Mouse (Mus musculus): ENCODE measurements around the gene Pde7b. TPM values are rescaled to one million over a fixed set of nuclear protein-coding genes. Genes with fewer than 3 reads are reported as not detected.

Pde7b gene
- total and polyA plus RNA-seq, 3 experiments: not detected

- Histone ChIP-seq H3K36me3 (replicated peaks in 1 of 2; ENCODE audit: control insufficient read depth in 1 of 2, insufficient read depth in 1 of 2, low read length in 1 of 2) (no peaks in the 10 kb centered on the region), H3K9ac (ENCODE audit: insufficient read depth, low read depth) (no peak overlapping the region), H3K4me3 (replicated peaks in 1 of 3; ENCODE audit: low read depth in 2 of 3, low read length in 2 of 3, poor library complexity in 1 of 3) (no peak overlapping the region), H3K79me2 (replicated peaks; ENCODE audit: control insufficient read depth, extremely low read depth, insufficient read depth, poor library complexity, severe bottlenecking) (no peaks in the 10 kb centered on the region), H3K4me1 (ENCODE audit: control insufficient read depth in 1 of 2, insufficient read depth in 2 of 2) (no peaks in the 10 kb centered on the region), H3K4me2 (ENCODE audit: insufficient read depth, low read depth, poor library complexity, severe bottlenecking) (no peak overlapping the region), H3K9me3 (replicated peaks; ENCODE audit: low read length) (no peaks in the 10 kb centered on the region), H3K27ac (ENCODE audit: insufficient read depth, low read depth) (no peak overlapping the region), H3K27me3 (replicated peaks) (no peaks in the 10 kb centered on the region)
- DNase-seq (ENCODE audit: extremely low read depth): no peak
- in situ Hi-C loops (cut with MboI; ENCODE audit: low pct_ligation_motif_present, low pct_unique_long_range_greater_than_20kb, low sequenced_read_pairs): loop anchor here (25.0 kb wide), 1 partner anchor 237 kb away; no protein-coding TSS in a partner anchor
- dilution Hi-C loops (cut with MboI; ENCODE audit: extremely low pct_ligation_motif_present, extremely low pct_unique_long_range_greater_than_20kb, low sequenced_read_pairs): no loop called here
- TF ChIP-seq ZC3H11A (IDR thresholded peaks at IDR 0.05; ENCODE audit: low read depth, low read length) (no peak), JUND (conservative IDR thresholded peaks at IDR 0.05; ENCODE audit: low read depth, low read length) (no peak), E2F4 (IDR thresholded peaks at IDR 0.05; ENCODE audit: insufficient replicate concordance, low read depth, low read length) (no peak), USF1 (IDR thresholded peaks at IDR 0.05; ENCODE audit: low read depth, low read length) (no peak), MYC (IDR thresholded peaks at IDR 0.05; ENCODE audit: low read depth, low read length) (no peak), ETS1 (conservative IDR thresholded peaks at IDR 0.05; ENCODE audit: low read depth, low read length) (no peak), SMC3 (IDR thresholded peaks at IDR 0.05; ENCODE audit: low read depth, low read length) (no peak)
Measured at GRCm38 (mm10) chr10:20675321-20675720, 49.6 kb downstream of the Pde7b start.

GRCm38 (mm10) chr10:20673798-20674197 lies 51.1 kb downstream of the Pde7b start:
- H3K9ac ChIP-seq (ENCODE audit: insufficient read depth, low read depth): no peak overlapping the region
- H3K36me3 ChIP-seq (replicated peaks in 1 of 2; ENCODE audit: control insufficient read depth in 1 of 2, insufficient read depth in 1 of 2, low read length in 1 of 2): no peaks in the 10 kb centered on the region
- H3K79me2 ChIP-seq (replicated peaks; ENCODE audit: control insufficient read depth, extremely low read depth, insufficient read depth, poor library complexity, severe bottlenecking): no peaks in the 10 kb centered on the region
- no peak overlapping the region for H3K27ac ChIP-seq (ENCODE audit: insufficient read depth, low read depth)
- no peak for TF ChIP-seq BHLHE40 (IDR thresholded peaks at IDR 0.05; ENCODE audit: low read depth, low read length)
- no peak for TF ChIP-seq CHD2 (IDR thresholded peaks at IDR 0.05; ENCODE audit: low read length)
- TF ChIP-seq POLR2A (IDR thresholded peaks at IDR 0.05; ENCODE audit: low read depth, low read length): no peak
- dilution Hi-C loops (cut with MboI; ENCODE audit: extremely low pct_ligation_motif_present, extremely low pct_unique_long_range_greater_than_20kb, low sequenced_read_pairs): no loop called here
- H3K4me2 ChIP-seq (ENCODE audit: insufficient read depth, low read depth, poor library complexity, severe bottlenecking): no peak overlapping the region
- in situ Hi-C loops (cut with MboI; ENCODE audit: low pct_ligation_motif_present, low pct_unique_long_range_greater_than_20kb, low sequenced_read_pairs): no loop called here
- H3K27me3 ChIP-seq (replicated peaks): no peaks in the 10 kb centered on the region
- no peaks in the 10 kb centered on the region for H3K4me1 ChIP-seq (ENCODE audit: control insufficient read depth in 1 of 2, insufficient read depth in 2 of 2)
- no peaks in the 10 kb centered on the region for H3K9me3 ChIP-seq (replicated peaks; ENCODE audit: low read length)
- H3K4me3 ChIP-seq (replicated peaks in 1 of 3; ENCODE audit: low read depth in 2 of 3, low read length in 2 of 3, poor library complexity in 1 of 3): no peak overlapping the region
- no peak for DNase-seq (ENCODE audit: extremely low read depth)

GRCm38 (mm10) chr10:20672591-20672990 lies 52.3 kb downstream of the Pde7b start:
- no peak for DNase-seq (ENCODE audit: extremely low read depth)
- no peaks in the 10 kb centered on the region for H3K4me1 ChIP-seq (ENCODE audit: control insufficient read depth in 1 of 2, insufficient read depth in 2 of 2)
- H3K36me3 ChIP-seq (replicated peaks in 1 of 2; ENCODE audit: control insufficient read depth in 1 of 2, insufficient read depth in 1 of 2, low read length in 1 of 2): no peaks in the 10 kb centered on the region
- in situ Hi-C loops (cut with MboI; ENCODE audit: low pct_ligation_motif_present, low pct_unique_long_range_greater_than_20kb, low sequenced_read_pairs) (no loop called here), dilution Hi-C loops (cut with MboI; ENCODE audit: extremely low pct_ligation_motif_present, extremely low pct_unique_long_range_greater_than_20kb, low sequenced_read_pairs) (no loop called here)
- H3K9ac ChIP-seq (ENCODE audit: insufficient read depth, low read depth): no peak overlapping the region
- H3K27me3 ChIP-seq (replicated peaks): no peaks in the 10 kb centered on the region
- no peaks in the 10 kb centered on the region for H3K79me2 ChIP-seq (replicated peaks; ENCODE audit: control insufficient read depth, extremely low read depth, insufficient read depth, poor library complexity, severe bottlenecking)
- H3K4me2 ChIP-seq (ENCODE audit: insufficient read depth, low read depth, poor library complexity, severe bottlenecking): no peak overlapping the region
- H3K27ac ChIP-seq (ENCODE audit: insufficient read depth, low read depth): no peak overlapping the region
- H3K9me3 ChIP-seq (replicated peaks; ENCODE audit: low read length): no peaks in the 10 kb centered on the region
- TF ChIP-seq JUN (IDR thresholded peaks at IDR 0.05; ENCODE audit: insufficient read depth, low read depth, low read length) (no peak), SMC3 (IDR thresholded peaks at IDR 0.05; ENCODE audit: low read depth, low read length) (no peak), MEF2A (IDR thresholded peaks at IDR 0.05; ENCODE audit: borderline replicate concordance, low read depth, low read length) (no peak)
- H3K4me3 ChIP-seq (replicated peaks in 1 of 3; ENCODE audit: low read depth in 2 of 3, low read length in 2 of 3, poor library complexity in 1 of 3): no peak overlapping the region

Measured in CH12.LX (cell line).